Mouse (Mus musculus) myocyte (in vitro differentiated cells): ENCODE data around the gene Zfp786. TPM values are rescaled to one million over a fixed set of nuclear protein-coding genes. Genes with fewer than 3 reads are reported as not detected.

Source experiments
- H3K27me3 ChIP-seq: one replicate; pipeline ENCODE4 v1.6.1; 2011; ENCODE audit not compliant: control insufficient read depth, insufficient read depth, insufficient read length
- H3K36me3 ChIP-seq: one replicate; pipeline ENCODE4 v1.6.1; 2011; ENCODE audit not compliant: control insufficient read depth, insufficient read depth
- H3K4me2 ChIP-seq: one replicate; pipeline ENCODE4 v1.6.1; 2011; ENCODE audit warnings: low read depth, control low read depth
- H3K4me3 ChIP-seq: one replicate; pipeline ENCODE4 v1.5.1; 2011; ENCODE audit warnings: mild to moderate bottlenecking, control low read depth, moderate library complexity
- H3K79me2 ChIP-seq: one replicate; pipeline ENCODE4 v1.6.1; 2011; ENCODE audit not compliant: control insufficient read depth, insufficient read depth
- H3ac ChIP-seq: one replicate; pipeline ENCODE4 v1.6.1; 2011; ENCODE audit not compliant: control insufficient read depth, insufficient read length
- CEBPB ChIP-seq: IDR thresholded peaks from 2 replicates; pipeline ENCODE4 v1.6.1; 2011; ENCODE audit warnings: mild to moderate bottlenecking, moderate library complexity; ENCODE audit not compliant: poor library complexity, insufficient read depth, severe bottlenecking
- E2F4 ChIP-seq: IDR thresholded peaks from one replicate; pipeline ENCODE4 v1.6.1; 2011; ENCODE audit warnings: mild to moderate bottlenecking, control low read depth, moderate library complexity; ENCODE audit not compliant: insufficient read depth
- MAX ChIP-seq: IDR thresholded peaks from one replicate; pipeline ENCODE4 v1.6.1; 2011; ENCODE audit warnings: low read depth, mild to moderate bottlenecking, control low read depth
- MYOD1 ChIP-seq, 3 experiments: IDR thresholded peaks; one replicate each; pipeline ENCODE4 v1.6.1; 2011; ENCODE audit warnings: control low read depth in 2 of 3, low read depth in 2 of 3, mild to moderate bottlenecking in 2 of 3, moderate library complexity in 1 of 3; ENCODE audit not compliant: insufficient read length in 2 of 3, control insufficient read depth in 1 of 3
- MYOG ChIP-seq, 3 experiments: IDR thresholded peaks; one replicate each; pipeline ENCODE4 v1.6.1; 2011; ENCODE audit warnings: control low read depth in 2 of 3, low read depth in 2 of 3, mild to moderate bottlenecking in 2 of 3; ENCODE audit not compliant: insufficient read length in 2 of 3, control insufficient read depth in 1 of 3, insufficient read depth in 1 of 3
- POLR2A ChIP-seq: IDR thresholded peaks from one replicate; pipeline ENCODE4 v1.6.1; 2011; ENCODE audit warnings: low read depth, mild to moderate bottlenecking, control low read depth, moderate library complexity; ENCODE audit not compliant: insufficient read length
- POLR2AphosphoS2 ChIP-seq: IDR thresholded peaks from one replicate; pipeline ENCODE4 v1.6.1; 2011; ENCODE audit warnings: low read depth, control low read depth; ENCODE audit not compliant: insufficient read length
- REST ChIP-seq: IDR thresholded peaks from one replicate; pipeline ENCODE4 v1.6.1; 2011; ENCODE audit warnings: mild to moderate bottlenecking, control low read depth, moderate library complexity; ENCODE audit not compliant: insufficient read depth, insufficient read length
- SRF ChIP-seq: IDR thresholded peaks from one replicate; pipeline ENCODE4 v1.6.1; 2011; ENCODE audit warnings: low read depth; ENCODE audit not compliant: control insufficient read depth, insufficient read length
- TCF12 ChIP-seq: IDR thresholded peaks from one replicate; pipeline ENCODE4 v1.6.1; 2011; ENCODE audit warnings: mild to moderate bottlenecking, control low read depth; ENCODE audit not compliant: poor library complexity, insufficient read depth, severe bottlenecking
- TCF3 ChIP-seq: IDR thresholded peaks from one replicate; pipeline ENCODE4 v1.6.1; 2011; ENCODE audit warnings: low read depth, control low read depth; ENCODE audit not compliant: insufficient read length
- USF1 ChIP-seq: IDR thresholded peaks from one replicate; pipeline ENCODE4 v1.6.1; 2011; ENCODE audit warnings: low read depth, mild to moderate bottlenecking, control low read depth, moderate library complexity
- polyA plus RNA-seq: library from polyadenylated mRNA; unstranded; fragments of >200 nt; fragmentation: generic; extraction: Trizol; gene quantifications from one replicate; pipeline ENCODE4 v1.2.1, GENCODE M21; 2012; ENCODE audit warnings: missing spikeins

Zfp786 gene
- polyA plus RNA-seq, result 0.30 TPM

GRCm38 (mm10) chr6:47830104-47831078, at the start of gene Zfp786:
TSS of gene Zfp786 (minus strand) at chr6:47830867.
- Histone ChIP-seq H3K4me3 (peak within 1 kb of the TSS; percentile 26), H3ac (peak within 1 kb of the TSS; percentile 59), H3K4me2 (peak within 1 kb of the TSS; percentile 84), H3K36me3 (no peaks in the 10 kb centered on the region), H3K27me3 (no peaks in the 10 kb centered on the region), H3K79me2 (no peaks in the 10 kb centered on the region)
- TF ChIP-seq POLR2A (peak; percentile 61), MYOG (IDR thresholded peaks at IDR 0.05; ENCODE audit: control insufficient read depth in 1 of 3, insufficient read depth in 1 of 3, insufficient read length in 2 of 3, low read depth in 2 of 3) (peak in 2 of 3 experiments; percentile 23 to 36), E2F4 (no peak), CEBPB (no peak), SRF (peak; percentile 13), MYOD1 (IDR thresholded peaks at IDR 0.05; ENCODE audit: control insufficient read depth in 1 of 3, insufficient read length in 2 of 3, low read depth in 2 of 3) (peak in 1 of 3 experiments; percentile 39), TCF3 (no peak), REST (no peak), USF1 (no peak), TCF12 (no peak), MAX (no peak), POLR2AphosphoS2 (no peak)

- Histone ChIP-seq H3K4me3 (peak overlapping the region; percentile 73), H3K27me3 (no peaks in the 10 kb centered on the region), H3K36me3 (peaks cover 38% of the 10 kb centered on the region), H3K4me2 (peak overlapping the region; percentile 75), H3K79me2 (peaks cover 53% of the 10 kb centered on the region), H3ac (no peak overlapping the region)
- TF ChIP-seq E2F4 (no peak), SRF (no peak), TCF12 (no peak), POLR2AphosphoS2 (no peak), MYOG (IDR thresholded peaks at IDR 0.05; ENCODE audit: control insufficient read depth in 1 of 3, insufficient read depth in 1 of 3, insufficient read length in 2 of 3, low read depth in 2 of 3) (peak in 1 of 3 experiments; percentile 44)
These were observed 49.5 kb upstream of the Zfp786 start for GRCm38 (mm10) chr6:47880166-47880565.

GRCm38 (mm10) chr6:47879049-47879716, 48.5 kb upstream of the Zfp786 start:
- no peak overlapping the region for H3ac ChIP-seq
- peaks cover 29% of the 10 kb centered on the region for H3K36me3 ChIP-seq
- peaks cover 44% of the 10 kb centered on the region for H3K79me2 ChIP-seq
- TF ChIP-seq TCF3 (no peak), MYOG (IDR thresholded peaks at IDR 0.05; ENCODE audit: control insufficient read depth in 1 of 3, insufficient read depth in 1 of 3, insufficient read length in 2 of 3, low read depth in 2 of 3) (peak in 1 of 3 experiments; percentile 62), MAX (no peak), POLR2AphosphoS2 (no peak), REST (no peak), CEBPB (peak; percentile 40; the same call in 1 of the 2 replicates), USF1 (no peak), MYOD1 (IDR thresholded peaks at IDR 0.05; ENCODE audit: control insufficient read depth in 1 of 3, insufficient read length in 2 of 3, low read depth in 2 of 3) (no peak), E2F4 (no peak), TCF12 (peak; percentile 14), POLR2A (no peak), SRF (no peak)
- H3K4me2 ChIP-seq, result peak overlapping the region; percentile 75
- no peaks in the 10 kb centered on the region for H3K27me3 ChIP-seq
- H3K4me3 ChIP-seq, result peak overlapping the region; percentile 73

DNA sequence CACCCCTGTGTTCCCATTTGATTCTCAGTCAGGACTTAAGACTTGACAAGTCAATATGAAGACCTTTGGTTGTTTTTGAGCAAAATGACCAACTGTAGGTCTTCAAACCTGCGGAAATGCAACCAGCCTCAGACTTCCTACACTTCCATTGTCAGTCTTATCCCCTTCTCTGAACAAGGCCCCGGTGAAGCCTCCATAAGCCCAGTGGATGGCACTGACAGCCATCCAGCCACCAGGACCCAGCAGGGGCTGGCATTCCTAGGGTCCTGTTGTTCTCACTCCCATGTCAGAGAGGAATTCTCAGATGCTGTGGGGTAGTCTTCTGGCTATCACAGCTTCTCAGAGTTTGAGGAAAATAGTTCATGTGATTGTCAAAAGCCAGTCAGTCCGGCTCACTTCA, 47.9 kb upstream of the Zfp786 start:
- Histone ChIP-seq H3K79me2 (peaks cover 38% of the 10 kb centered on the region), H3K36me3 (peaks cover 25% of the 10 kb centered on the region), H3K4me3 (peak overlapping the region; percentile 73), H3K27me3 (no peaks in the 10 kb centered on the region), H3K4me2 (peak overlapping the region; percentile 75), H3ac (peak overlapping the region; percentile 67)
- no peak for TF ChIP-seq POLR2AphosphoS2

DNA sequence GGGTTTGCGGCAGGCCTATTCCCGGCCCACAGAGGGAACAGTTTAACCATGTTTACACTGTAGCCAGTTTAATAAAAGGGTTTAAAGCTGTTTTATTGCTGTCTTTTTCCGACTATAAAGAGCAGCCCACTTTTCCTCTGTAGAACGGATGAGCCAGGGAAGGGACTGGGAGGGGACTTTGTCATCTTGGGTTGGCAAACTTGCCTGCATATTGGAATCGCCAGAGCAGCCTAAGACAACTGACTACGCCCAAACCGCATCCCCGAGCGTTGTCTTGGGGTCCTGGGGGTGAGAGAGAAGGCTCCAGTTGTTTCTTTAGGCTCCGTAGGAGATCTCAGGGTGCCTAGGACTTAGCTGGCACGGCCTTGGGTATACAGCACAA, 47.5 kb upstream of the Zfp786 start:
- H3K4me3 ChIP-seq, result peak overlapping the region; percentile 73
- peaks cover 36% of the 10 kb centered on the region for H3K79me2 ChIP-seq
- H3ac ChIP-seq, result peak overlapping the region; percentile 67
- H3K36me3 ChIP-seq, result peaks cover 24% of the 10 kb centered on the region
- TF ChIP-seq REST (no peak), USF1 (no peak), TCF12 (no peak), CEBPB (no peak), POLR2AphosphoS2 (no peak)
- no peaks in the 10 kb centered on the region for H3K27me3 ChIP-seq
- H3K4me2 ChIP-seq, result peak overlapping the region; percentile 75
